Mouse (Mus musculus) midbrain, embryonic 14.5 days (tissue): ENCODE measurements around the gene Cpne8. TPM values are rescaled to one million over a fixed set of nuclear protein-coding genes. Genes with fewer than 3 reads are reported as not detected.
A peak's percentile ranks its signal among the peaks of the same experiment; 100 is the strongest.

Source experiments
- ATAC-seq: fragments of 200-750 bp; cut with Nextera tagmentation; 2 replicates; pipeline ENCODE4 v1.8.0; 2017; ENCODE audit warnings: moderate number of reproducible peaks, moderate library complexity; ENCODE audit not compliant: low FRiP score, low TSS enrichment
- DNase-seq: peaks from one replicate; pipeline ENCODE4 v3.0.0-alpha.2; 2015
- H3K27ac ChIP-seq: fragments of 300-500 bp; sonication (generic); replicated peaks from 2 replicates; pipeline ENCODE4 v1.5.1; 2014; ENCODE audit warnings: mild to moderate bottlenecking, low read depth, low read length, moderate library complexity
- H3K27me3 ChIP-seq: fragments of 300-500 bp; sonication (generic); 2 replicates; pipeline ENCODE4 v1.6.1; 2014; ENCODE audit warnings: low read length, control low read depth, mixed read lengths; ENCODE audit not compliant: control insufficient read depth, insufficient read depth
- H3K36me3 ChIP-seq: fragments of 300-500 bp; sonication (generic); 2 replicates; pipeline ENCODE4 v1.6.1; 2014; ENCODE audit warnings: low read length, control low read depth; ENCODE audit not compliant: control insufficient read depth, insufficient read depth
- H3K4me1 ChIP-seq: fragments of 300-500 bp; sonication (generic); 2 replicates; pipeline ENCODE4 v1.6.1; 2014; ENCODE audit warnings: mild to moderate bottlenecking, antibody characterized with exemption, low read length, control low read depth; ENCODE audit not compliant: control insufficient read depth, insufficient read depth
- H3K4me2 ChIP-seq: fragments of 300-500 bp; sonication (generic); 2 replicates; pipeline ENCODE4 v1.6.1; 2014; ENCODE audit warnings: mild to moderate bottlenecking, low read length, moderate library complexity
- H3K4me3 ChIP-seq: fragments of 300-500 bp; sonication (generic); replicated peaks from 2 replicates; pipeline ENCODE4 v1.5.1; 2014; ENCODE audit warnings: low read depth, low read length
- H3K9ac ChIP-seq: fragments of 300-500 bp; sonication (generic); replicated peaks from 2 replicates; pipeline ENCODE4 v1.6.1; 2014; ENCODE audit warnings: mild to moderate bottlenecking, low read length, moderate library complexity
- H3K9me3 ChIP-seq: fragments of 300-500 bp; sonication (generic); 2 replicates; pipeline ENCODE4 v1.6.1; 2016; ENCODE audit warnings: low read length, control low read depth, mixed read lengths; ENCODE audit not compliant: control insufficient read depth
- WGBS: fragments of 180-500 bp; shearing (Covaris S2); extraction: QIAGEN DNeasy Blood & Tissue Kit; methylation state at CpG from one replicate; pipeline ENCODE4 v1.1.7; 2014; 5-methylcytosine and 5-hydroxymethylcytosine counted together
- polyA plus RNA-seq: library from polyadenylated mRNA; unstranded; fragments of >200 nt; fragmentation: Nextera tagmentation; extraction: Ambion mirVana; gene quantifications from 2 replicates; pipeline ENCODE4 v1.2.1, GENCODE M21; 2014

The Cpne8 gene
- polyA plus RNA-seq, 1 experiment from 2014 or later, result 11.0 TPM

- Histone ChIP-seq H3K27me3 (no peaks in the 10 kb centered on the region), H3K27ac (no peak overlapping the region), H3K4me2 (no peak overlapping the region), H3K4me3 (no peak overlapping the region), H3K4me1 (no peaks in the 10 kb centered on the region), H3K9me3 (no peaks in the 10 kb centered on the region), H3K36me3 (no peaks in the 10 kb centered on the region), H3K9ac (no peak overlapping the region)
- no peak for DNase-seq
- no peak for ATAC-seq
- 91% methylated on average over 5 of the region's 5 CpGs for WGBS
Measured at GRCm38 (mm10) chr15:90603676-90604075, 75.6 kb downstream of the Cpne8 start.

GRCm38 (mm10) chr15:90597715-90598497, 81.3 kb downstream of the Cpne8 start:
- H3K36me3 ChIP-seq, result no peaks in the 10 kb centered on the region
- H3K9ac ChIP-seq, result no peak overlapping the region
- H3K27ac ChIP-seq, result no peak overlapping the region
- H3K27me3 ChIP-seq, result no peaks in the 10 kb centered on the region
- H3K4me2 ChIP-seq, result no peak overlapping the region
- DNase-seq, result no peak
- H3K9me3 ChIP-seq, result no peaks in the 10 kb centered on the region
- no peak overlapping the region for H3K4me3 ChIP-seq
- no peak for ATAC-seq
- WGBS, result 72% methylated on average over 6 of the region's 6 CpGs
- H3K4me1 ChIP-seq, result no peaks in the 10 kb centered on the region

- 92% methylated on average over 2 of the region's 2 CpGs for WGBS
Measured at GRCm38 (mm10) chr15:90595592-90595991, 83.6 kb downstream of the Cpne8 start.

GRCm38 (mm10) chr15:90589587-90589986, 89.6 kb downstream of the Cpne8 start:
- Histone ChIP-seq H3K4me2 (no peak overlapping the region), H3K27me3 (no peaks in the 10 kb centered on the region), H3K27ac (no peak overlapping the region), H3K4me3 (no peak overlapping the region), H3K9me3 (no peaks in the 10 kb centered on the region), H3K36me3 (no peaks in the 10 kb centered on the region), H3K9ac (no peak overlapping the region), H3K4me1 (no peaks in the 10 kb centered on the region)
- 90% methylated on average over 7 of the region's 7 CpGs for WGBS
- no peak for ATAC-seq
- no peak for DNase-seq

More at GRCm38 (mm10) chr15:90595592-90595991, 83.6 kb downstream of the Cpne8 start:
- ATAC-seq (no peak), DNase-seq (no peak)
- no peak overlapping the region for H3K4me2 ChIP-seq
- no peaks in the 10 kb centered on the region for H3K36me3 ChIP-seq
- H3K27ac ChIP-seq, result no peak overlapping the region
- no peak overlapping the region for H3K4me3 ChIP-seq
- no peak overlapping the region for H3K9ac ChIP-seq
- no peaks in the 10 kb centered on the region for H3K4me1 ChIP-seq
- no peaks in the 10 kb centered on the region for H3K9me3 ChIP-seq
- no peaks in the 10 kb centered on the region for H3K27me3 ChIP-seq

- Histone ChIP-seq H3K27ac (no peak overlapping the region), H3K27me3 (no peaks in the 10 kb centered on the region), H3K9me3 (no peaks in the 10 kb centered on the region), H3K4me2 (no peak overlapping the region), H3K9ac (no peak overlapping the region), H3K4me3 (no peak overlapping the region), H3K36me3 (no peaks in the 10 kb centered on the region), H3K4me1 (no peaks in the 10 kb centered on the region)
- DNase-seq, result no peak
- 94% methylated on average over 3 of the region's 3 CpGs for WGBS
- ATAC-seq, result no peak
Measured at GRCm38 (mm10) chr15:90577402-90577801, 101.8 kb downstream of the Cpne8 start.

- 82% methylated on average over 4 of the region's 4 CpGs for WGBS
- DNase-seq (no peak), ATAC-seq (no peak)
- Histone ChIP-seq H3K9ac (no peak overlapping the region), H3K27me3 (no peaks in the 10 kb centered on the region), H3K9me3 (no peaks in the 10 kb centered on the region), H3K4me2 (no peak overlapping the region), H3K4me1 (no peaks in the 10 kb centered on the region), H3K36me3 (no peaks in the 10 kb centered on the region), H3K4me3 (no peak overlapping the region), H3K27ac (no peak overlapping the region)
Measured at GRCm38 (mm10) chr15:90569246-90569645, 110.0 kb downstream of the Cpne8 start.

GRCm38 (mm10) chr15:90568050-90568449, 111.2 kb downstream of the Cpne8 start:
- DNase-seq, result no peak
- no peak overlapping the region for H3K9ac ChIP-seq
- no peak overlapping the region for H3K4me3 ChIP-seq
- no peaks in the 10 kb centered on the region for H3K36me3 ChIP-seq
- H3K27me3 ChIP-seq, result no peaks in the 10 kb centered on the region
- no peaks in the 10 kb centered on the region for H3K4me1 ChIP-seq
- ATAC-seq, result no peak
- WGBS, result 87% methylated on average over 4 of the region's 4 CpGs
- no peaks in the 10 kb centered on the region for H3K9me3 ChIP-seq
- no peak overlapping the region for H3K4me2 ChIP-seq
- no peak overlapping the region for H3K27ac ChIP-seq

DNA sequence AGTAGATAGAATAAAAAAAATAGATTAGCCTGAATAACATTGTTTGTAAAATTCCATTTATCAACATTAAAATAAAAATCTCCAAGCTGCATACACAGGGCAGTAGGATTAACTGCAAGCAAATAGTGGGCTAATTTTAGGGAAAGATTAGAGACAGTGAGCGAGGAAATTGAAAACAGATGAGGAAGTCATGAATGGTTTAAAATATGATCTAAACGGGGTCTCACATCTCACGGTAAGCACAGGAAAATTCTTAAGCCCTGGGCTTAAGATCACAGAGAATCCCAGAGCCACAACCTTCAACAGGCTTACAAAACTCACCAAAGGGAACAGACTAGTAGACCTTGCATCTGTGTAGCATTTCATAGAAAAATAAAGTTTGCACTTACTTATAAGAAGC, 115.2 kb downstream of the Cpne8 start:
- H3K4me2 ChIP-seq, result no peak overlapping the region
- no peaks in the 10 kb centered on the region for H3K4me1 ChIP-seq
- H3K27me3 ChIP-seq, result no peaks in the 10 kb centered on the region
- WGBS, result 67% methylated on average over 3 of the region's 3 CpGs
- ATAC-seq (no peak), DNase-seq (no peak)
- H3K27ac ChIP-seq, result no peak overlapping the region
- no peak overlapping the region for H3K4me3 ChIP-seq
- no peaks in the 10 kb centered on the region for H3K9me3 ChIP-seq
- H3K36me3 ChIP-seq, result no peaks in the 10 kb centered on the region
- no peak overlapping the region for H3K9ac ChIP-seq

GRCm38 (mm10) chr15:90561613-90562012, 117.6 kb downstream of the Cpne8 start:
- Histone ChIP-seq H3K27ac (no peak overlapping the region), H3K27me3 (no peaks in the 10 kb centered on the region), H3K36me3 (no peaks in the 10 kb centered on the region), H3K4me1 (no peaks in the 10 kb centered on the region), H3K9ac (no peak overlapping the region), H3K9me3 (no peaks in the 10 kb centered on the region), H3K4me3 (no peak overlapping the region), H3K4me2 (no peak overlapping the region)
- ATAC-seq, result no peak
- DNase-seq, result peak; percentile 2
- 54% methylated on average over 12 of the region's 12 CpGs for WGBS
